Mouse (Mus musculus) heart, adult 2 months (tissue): ENCODE measurements around the gene Asic2. TPM values are rescaled to one million over a fixed set of nuclear protein-coding genes. Genes with fewer than 3 reads are reported as not detected.

ENCODE experiments used
- DNase-seq, 2 experiments: peaks; one replicate each; pipeline ENCODE4 v3.0.0; 2021
- H3K27ac ChIP-seq: fragments of 200-600 bp; 2 replicates; pipeline ENCODE4 v1.8.1; 2022
- H3K27me3 ChIP-seq: fragments of 200-500 bp; 2 replicates; pipeline ENCODE4 v1.6.1; 2012; ENCODE audit warnings: mild to moderate bottlenecking, low read length, inconsistent platforms, mixed read lengths; ENCODE audit not compliant: control insufficient read depth, insufficient read depth
- H3K36me3 ChIP-seq: fragments of 200-500 bp; 2 replicates; pipeline ENCODE4 v1.6.1; 2012; ENCODE audit warnings: low read length, inconsistent platforms; ENCODE audit not compliant: control insufficient read depth, insufficient read depth
- H3K4me1 ChIP-seq: fragments of 200-500 bp; 2 replicates; pipeline ENCODE4 v1.6.1; 2011; ENCODE audit warnings: low read length; ENCODE audit not compliant: control insufficient read depth, insufficient read depth
- H3K4me3 ChIP-seq: fragments of 200-600 bp; 2 replicates; pipeline ENCODE4 v1.8.1; 2022
- H3K79me2 ChIP-seq: fragments of 200-500 bp; replicated peaks from 2 replicates; pipeline ENCODE4 v1.6.1; 2012; ENCODE audit warnings: mild to moderate bottlenecking, inconsistent platforms, low read length, moderate library complexity, mixed read lengths; ENCODE audit not compliant: control insufficient read depth, insufficient read depth
- H3K9ac ChIP-seq: fragments of 200-500 bp; 2 replicates; pipeline ENCODE4 v1.6.1; 2012; ENCODE audit warnings: low read depth, mild to moderate bottlenecking, control low read depth, inconsistent platforms, low read length, mixed read lengths
- CTCF ChIP-seq: fragments of 200-600 bp; IDR thresholded peaks from 2 replicates; pipeline ENCODE4 v1.8.1; 2022; ENCODE audit warnings: antibody characterized with exemption, mild to moderate bottlenecking, moderate library complexity
- EP300 ChIP-seq: fragments of 200-500 bp; IDR thresholded peaks from 2 replicates; pipeline ENCODE4 v1.6.1; 2011; ENCODE audit warnings: low read depth, low read length, control low read depth; ENCODE audit not compliant: insufficient read depth
- POLR2A ChIP-seq: fragments of 200-500 bp; IDR thresholded peaks from 2 replicates; pipeline ENCODE4 v1.6.1; 2011; ENCODE audit warnings: mild to moderate bottlenecking, low read depth, low read length, control low read depth; ENCODE audit not compliant: insufficient read depth
- WGBS: fragments of 180-500 bp; shearing (Covaris S2); methylation state at CpG from one replicate; pipeline ENCODE4 v1.1.7; 2018; 5-methylcytosine and 5-hydroxymethylcytosine counted together
- intact Hi-C: fragments of 180-260 bp; cut with DNase I; formaldehyde crosslinking; loops from one replicate; pipeline ENCODE4 v1.15.1; 2025
- polyA plus RNA-seq: library from polyadenylated mRNA; depleted of rRNA; stranded (reverse); fragments of >200 nt; gene quantifications from 2 replicates; pipeline ENCODE4 v1.2.3, GENCODE M21; 2012
- total RNA-seq, 2 experiments: library from RNA; stranded (reverse); gene quantifications; 2 replicates each; pipeline ENCODE4 v1.2.3; 2021

The Asic2 gene
- total and polyA plus RNA-seq, 3 experiments, result not detected

DNA sequence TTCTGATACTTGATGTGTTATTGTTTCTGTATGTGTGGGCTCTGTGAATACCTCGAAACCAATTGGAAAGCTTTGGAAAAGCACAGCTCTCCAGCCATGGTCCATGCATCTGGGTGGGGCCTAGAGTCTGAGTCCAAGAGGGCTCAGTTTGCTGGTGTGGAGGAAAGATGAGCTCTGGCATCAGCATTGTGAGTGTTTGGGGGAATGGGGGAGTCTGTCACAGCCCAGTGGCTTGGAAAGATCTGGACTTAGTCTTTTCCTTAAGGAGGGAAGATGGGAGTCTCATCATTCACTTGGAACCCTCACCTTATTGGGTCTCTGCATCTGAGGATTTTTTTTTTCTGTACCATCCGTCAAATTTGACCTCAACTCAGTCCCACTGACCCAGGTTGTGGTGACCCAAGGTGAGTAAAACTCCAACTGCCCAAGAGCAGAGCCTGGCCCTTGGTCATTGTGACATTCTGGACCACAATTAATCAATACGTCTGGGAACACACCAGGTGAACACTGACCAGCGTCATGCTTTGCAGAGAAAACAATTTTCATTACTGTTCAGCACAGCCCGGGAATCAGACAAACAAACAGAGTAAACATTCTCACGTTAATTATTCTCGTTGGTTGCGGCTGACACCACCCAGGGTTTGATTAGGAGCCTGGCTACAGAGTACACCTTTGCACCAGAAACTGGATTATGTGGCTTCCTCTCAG is 594.1 kb downstream of the Asic2 start:
- TF ChIP-seq CTCF (no peak), EP300 (no peak), POLR2A (no peak)
- no peaks in the 10 kb centered on the region for H3K79me2 ChIP-seq
- no peaks in the 10 kb centered on the region for H3K4me1 ChIP-seq
- no peak overlapping the region for H3K27ac ChIP-seq
- H3K36me3 ChIP-seq, result no peaks in the 10 kb centered on the region
- WGBS, result 70% methylated on average over 8 of the region's 8 CpGs
- no peak for DNase-seq
- intact Hi-C loops, result loop anchor here (10.0 kb wide), 1 partner anchor 469 kb away; no protein-coding TSS in a partner anchor
- no peak overlapping the region for H3K4me3 ChIP-seq
- H3K9ac ChIP-seq, result no peak overlapping the region
- no peaks in the 10 kb centered on the region for H3K27me3 ChIP-seq

DNA sequence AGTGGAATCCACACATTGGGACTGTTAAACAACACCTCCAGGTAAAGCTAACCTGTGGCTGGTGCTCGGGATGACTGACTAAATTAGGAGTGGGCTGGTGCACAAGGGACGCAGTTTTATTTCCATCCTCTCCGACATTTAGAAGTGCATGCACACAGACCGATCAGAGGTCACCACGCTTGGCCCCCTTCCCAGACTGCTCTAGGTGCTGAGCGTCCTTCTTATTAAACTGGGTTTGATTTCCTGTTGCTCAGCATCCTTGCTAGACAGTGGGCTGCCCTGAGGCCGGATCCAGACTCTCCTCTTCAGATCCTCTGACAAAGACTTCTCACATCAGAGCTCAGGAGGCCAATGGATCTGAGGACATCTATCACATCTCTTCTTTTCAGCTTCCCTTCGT is 596.7 kb downstream of the Asic2 start:
- no peak overlapping the region for H3K9ac ChIP-seq
- H3K4me3 ChIP-seq, result no peak overlapping the region
- no peak overlapping the region for H3K27ac ChIP-seq
- TF ChIP-seq POLR2A (no peak), CTCF (no peak), EP300 (no peak)
- peak; percentile 4 to 19 for DNase-seq
- no peaks in the 10 kb centered on the region for H3K79me2 ChIP-seq
- H3K36me3 ChIP-seq, result no peaks in the 10 kb centered on the region
- intact Hi-C loops, result loop anchor here (10.0 kb wide), 1 partner anchor 467 kb away; no protein-coding TSS in a partner anchor
- H3K27me3 ChIP-seq, result no peaks in the 10 kb centered on the region
- no peaks in the 10 kb centered on the region for H3K4me1 ChIP-seq
- 29% methylated on average over 8 of the region's 8 CpGs for WGBS

DNA sequence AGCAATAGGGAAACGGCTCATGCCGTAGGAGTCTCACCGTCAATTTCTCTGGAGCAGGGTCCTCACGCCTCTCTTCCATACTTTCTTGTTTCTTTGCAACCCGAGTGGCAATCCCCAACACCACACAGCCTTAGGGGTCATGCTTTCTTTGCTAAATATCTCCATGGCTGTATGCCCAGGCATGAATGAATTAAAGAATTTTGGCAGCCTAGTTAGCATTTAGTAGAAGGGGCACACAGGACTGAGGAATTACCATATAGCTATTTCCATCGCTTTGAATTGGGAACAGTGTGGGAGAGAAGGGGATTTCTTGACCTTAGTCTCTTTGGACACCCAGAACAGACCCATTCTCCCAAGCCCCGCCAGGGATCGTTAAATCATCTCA is 597.8 kb downstream of the Asic2 start:
- Histone ChIP-seq H3K27ac (no peak overlapping the region), H3K4me1 (no peaks in the 10 kb centered on the region), H3K79me2 (no peaks in the 10 kb centered on the region), H3K9ac (no peak overlapping the region), H3K27me3 (no peaks in the 10 kb centered on the region), H3K36me3 (no peaks in the 10 kb centered on the region), H3K4me3 (no peak overlapping the region)
- TF ChIP-seq CTCF (no peak), EP300 (no peak)
- WGBS, result 80% methylated on average over 8 of the region's 8 CpGs
- intact Hi-C loops, result loop anchor here (10.0 kb wide), 1 partner anchor 466 kb away; no protein-coding TSS in a partner anchor
- DNase-seq, result no peak

DNA sequence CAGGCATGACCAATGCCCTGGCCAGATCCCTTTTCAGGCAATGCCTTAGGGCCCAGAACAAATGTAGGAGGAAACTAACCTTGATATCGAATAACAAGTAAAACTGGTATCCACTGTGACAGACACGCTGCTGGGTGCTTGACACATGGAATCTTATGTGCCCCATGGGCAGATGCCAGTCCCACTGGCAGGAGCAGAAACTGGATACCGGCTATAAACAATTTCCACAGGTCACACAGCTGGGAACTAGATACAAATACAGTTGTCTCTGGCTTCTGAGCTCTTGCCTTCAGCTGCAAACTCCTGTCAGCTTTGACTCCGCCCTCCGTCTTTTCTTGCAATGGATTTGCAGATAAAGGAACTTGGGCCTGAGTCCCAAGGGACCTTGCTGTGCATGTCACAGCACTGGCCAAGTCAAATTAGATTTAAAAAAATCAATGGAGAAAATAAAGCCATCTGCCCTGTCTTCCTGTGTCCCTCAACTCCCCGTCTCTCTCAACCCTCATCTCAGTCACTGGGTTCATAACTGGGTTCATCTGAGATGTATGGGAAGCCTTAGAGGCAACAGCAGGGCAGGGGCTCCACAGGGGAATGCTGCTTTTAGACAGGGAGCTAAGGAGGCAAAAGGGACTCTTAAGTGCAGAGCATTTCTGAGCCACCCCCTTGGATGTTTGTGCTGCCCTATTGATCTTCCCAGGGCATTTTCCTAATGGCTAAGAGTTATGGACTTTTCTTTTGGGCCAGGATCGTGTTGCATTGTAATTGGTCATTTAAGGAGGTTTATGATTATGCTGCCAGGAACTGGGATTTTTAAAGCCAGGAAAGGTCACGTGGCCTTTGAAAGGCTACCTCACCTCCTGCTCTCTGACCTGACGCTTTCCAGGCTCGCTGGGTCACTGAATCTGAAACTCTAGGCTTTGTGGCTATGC is 598.5 kb downstream of the Asic2 start:
- H3K79me2 ChIP-seq, result no peaks in the 10 kb centered on the region
- H3K9ac ChIP-seq, result no peak overlapping the region
- intact Hi-C loops, result loop anchor here (10.0 kb wide), 1 partner anchor 465 kb away; no protein-coding TSS in a partner anchor
- DNase-seq, result peak in 1 of 2 experiments; percentile 9
- H3K27ac ChIP-seq, result no peak overlapping the region
- H3K4me3 ChIP-seq, result no peak overlapping the region
- no peaks in the 10 kb centered on the region for H3K4me1 ChIP-seq
- 51% methylated on average over 10 of the region's 10 CpGs for WGBS
- H3K27me3 ChIP-seq, result no peaks in the 10 kb centered on the region
- no peak for TF ChIP-seq CTCF
- no peak for TF ChIP-seq EP300
- no peak for TF ChIP-seq POLR2A
- no peaks in the 10 kb centered on the region for H3K36me3 ChIP-seq

DNA sequence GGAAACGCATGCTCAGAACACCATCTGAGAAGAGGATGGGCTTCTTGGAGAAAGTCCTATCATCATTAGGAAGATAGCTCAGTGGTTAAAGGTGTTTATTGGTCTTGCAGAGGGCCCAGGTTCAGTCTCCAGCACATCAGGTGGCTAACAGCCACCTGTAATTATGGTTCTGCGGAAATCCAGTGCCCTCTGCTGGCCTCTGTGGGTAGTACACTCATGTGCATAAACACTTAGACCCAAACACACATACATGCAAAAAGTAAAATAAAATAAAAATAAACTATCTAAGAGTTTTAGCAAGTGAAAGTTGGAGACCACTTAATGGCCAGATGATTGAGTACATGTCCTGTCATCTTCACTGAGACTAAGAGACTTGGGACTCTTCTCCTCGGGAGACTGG is 603.8 kb downstream of the Asic2 start:
- H3K27ac ChIP-seq, result no peak overlapping the region
- H3K36me3 ChIP-seq, result no peaks in the 10 kb centered on the region
- H3K9ac ChIP-seq, result no peak overlapping the region
- no peak overlapping the region for H3K4me3 ChIP-seq
- WGBS, result 98% methylated on average over 3 of the region's 3 CpGs
- peak; percentile 33 for TF ChIP-seq CTCF
- no peak for TF ChIP-seq POLR2A
- intact Hi-C loops, result no loop called here
- no peaks in the 10 kb centered on the region for H3K79me2 ChIP-seq
- DNase-seq, result no peak
- H3K27me3 ChIP-seq, result no peaks in the 10 kb centered on the region
- no peaks in the 10 kb centered on the region for H3K4me1 ChIP-seq

DNA sequence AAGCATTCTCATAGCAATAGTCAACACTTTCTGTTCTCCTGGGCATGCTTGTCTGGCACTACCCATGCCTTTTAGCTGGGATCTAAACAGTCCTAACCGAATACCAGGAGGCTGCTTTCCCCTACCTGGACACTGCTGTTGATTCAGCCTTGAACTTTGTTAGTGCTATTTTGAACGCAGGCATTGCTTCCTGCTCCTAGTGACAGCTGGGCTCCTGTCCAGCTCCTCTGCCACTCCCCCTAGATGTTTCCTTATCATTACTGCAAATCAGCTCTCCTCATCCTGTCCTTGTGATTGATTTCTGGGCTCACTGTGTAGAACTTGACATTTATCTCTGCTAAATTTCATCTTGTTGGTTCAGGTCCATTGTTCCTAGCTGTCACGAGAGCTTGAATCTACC is 605.8 kb downstream of the Asic2 start:
- peak in 1 of 2 experiments; percentile 3 for DNase-seq
- no peaks in the 10 kb centered on the region for H3K36me3 ChIP-seq
- H3K79me2 ChIP-seq, result no peaks in the 10 kb centered on the region
- TF ChIP-seq EP300 (no peak), POLR2A (no peak), CTCF (no peak)
- no peaks in the 10 kb centered on the region for H3K27me3 ChIP-seq
- intact Hi-C loops, result no loop called here
- H3K27ac ChIP-seq, result no peak overlapping the region
- no peak overlapping the region for H3K4me3 ChIP-seq
- H3K4me1 ChIP-seq, result no peaks in the 10 kb centered on the region
- 24% methylated on average over 3 of the region's 3 CpGs for WGBS
- no peak overlapping the region for H3K9ac ChIP-seq
